Mouse (Mus musculus) embryonic facial prominence, embryonic 11.5 days (tissue): Measurements from ENCODE around the gene Pkd1l3. TPM values are rescaled to one million over a fixed set of nuclear protein-coding genes. Genes with fewer than 3 reads are reported as not detected.

Experiments used
- ATAC-seq: fragments of 200-750 bp; cut with Nextera tagmentation; replicated peaks from 2 replicates; pipeline ENCODE4 v1.8.0; 2017; ENCODE audit warnings: low read depth; ENCODE audit not compliant: insufficient number of reproducible peaks, low FRiP score, low TSS enrichment
- DNase-seq: peaks from one replicate; pipeline ENCODE4 v3.0.0-alpha.2; 2015; ENCODE audit warnings: low spot score
- H3K27ac ChIP-seq: fragments of 300-500 bp; sonication (generic); replicated peaks from 2 replicates; pipeline ENCODE4 v1.5.1; 2014; ENCODE audit warnings: mild to moderate bottlenecking, low read depth, low read length, control low read depth
- H3K27me3 ChIP-seq: fragments of 300-500 bp; sonication (generic); 2 replicates; pipeline ENCODE4 v1.6.1; 2014; ENCODE audit warnings: mild to moderate bottlenecking, low read length, moderate library complexity, mixed read lengths; ENCODE audit not compliant: control insufficient read depth, insufficient read depth
- H3K36me3 ChIP-seq: fragments of 300-500 bp; sonication (generic); replicated peaks from 2 replicates; pipeline ENCODE4 v1.6.1; 2014; ENCODE audit warnings: low read depth, mild to moderate bottlenecking, low read length, moderate library complexity, mixed read lengths; ENCODE audit not compliant: control insufficient read depth, insufficient read depth
- H3K4me1 ChIP-seq: fragments of 300-500 bp; sonication (generic); 2 replicates; pipeline ENCODE4 v1.6.1; 2014; ENCODE audit warnings: low read length, mixed read lengths; ENCODE audit not compliant: control insufficient read depth, insufficient read depth
- H3K4me2 ChIP-seq: fragments of 300-500 bp; sonication (generic); 2 replicates; pipeline ENCODE4 v1.6.1; 2014; ENCODE audit warnings: low read depth, mild to moderate bottlenecking, control low read depth, low read length, moderate library complexity
- H3K4me3 ChIP-seq: fragments of 300-500 bp; sonication (generic); 2 replicates; pipeline ENCODE4 v1.5.1; 2014; ENCODE audit warnings: low read depth, low read length, control low read depth
- H3K9ac ChIP-seq: fragments of 300-500 bp; sonication (generic); replicated peaks from 2 replicates; pipeline ENCODE4 v1.6.1; 2014; ENCODE audit warnings: mild to moderate bottlenecking, control low read depth, low read length
- H3K9me3 ChIP-seq: fragments of 300-500 bp; sonication (generic); replicated peaks from 2 replicates; pipeline ENCODE4 v1.6.1; 2016; ENCODE audit warnings: mild to moderate bottlenecking, low read length, inconsistent platforms, mixed read lengths; ENCODE audit not compliant: control insufficient read depth
- WGBS: fragments of 180-500 bp; shearing (Covaris S2); extraction: QIAGEN DNeasy Blood & Tissue Kit; methylation state at CpG from one replicate; pipeline ENCODE4 v1.1.7; 2014; 5-methylcytosine and 5-hydroxymethylcytosine counted together
- polyA plus RNA-seq: library from polyadenylated mRNA; unstranded; fragments of >200 nt; fragmentation: Nextera tagmentation; extraction: Ambion mirVana; gene quantifications from 2 replicates; pipeline ENCODE4 v1.2.1, GENCODE M21; 2014

Gene Pkd1l3
- polyA plus RNA-seq = 0.13 and 0.18 TPM in 2 replicates

- no peaks in the 10 kb centered on the region for H3K9me3 ChIP-seq
- no peaks in the 10 kb centered on the region for H3K27me3 ChIP-seq
- DNase-seq = no peak
- WGBS = 61% methylated on average over 27 of the region's 27 CpGs
- H3K4me3 ChIP-seq = no peak within 1 kb of the TSS
- H3K4me1 ChIP-seq = no peaks in the 10 kb centered on the region
- no peak for ATAC-seq
- H3K4me2 ChIP-seq = no peak within 1 kb of the TSS
- H3K36me3 ChIP-seq = no peaks in the 10 kb centered on the region
- no peak within 1 kb of the TSS for H3K27ac ChIP-seq
- H3K9ac ChIP-seq = no peak within 1 kb of the TSS; the same call in 1 of the 2 replicates
These were observed at the start of gene Pkd1l3 for GRCm38 (mm10) chr8:109614243-109615210. TSS of gene Pkd1l3 (plus strand) at chr8:109614517.

- Histone ChIP-seq H3K27ac (peak overlapping the region; percentile 78; the same call in 1 of the 2 replicates), H3K36me3 (peaks cover 2% of the 10 kb centered on the region), H3K9ac (peak overlapping the region; percentile 95), H3K4me2 (peak overlapping the region; percentile 78), H3K4me3 (peak overlapping the region; percentile 91), H3K27me3 (no peaks in the 10 kb centered on the region), H3K4me1 (no peaks in the 10 kb centered on the region), H3K9me3 (no peaks in the 10 kb centered on the region)
- 6% methylated on average over 10 of the region's 10 CpGs for WGBS
- DNase-seq = no peak
- no peak for ATAC-seq
These were observed 49.6 kb upstream of the Pkd1l3 start for GRCm38 (mm10) chr8:109564766-109565165.

GRCm38 (mm10) chr8:109565498-109566333 lies 48.6 kb upstream of the Pkd1l3 start, which contains the start of the genes Dhx38 and Txnl4b:
TSS of gene Dhx38 (minus strand) at chr8:109565861.
TSS of gene Txnl4b (plus strand) at chr8:109565892.
- Histone ChIP-seq H3K4me2 (peak within 1 kb of the TSS; percentile 78), H3K27me3 (no peaks in the 10 kb centered on the region), H3K36me3 (no peaks in the 10 kb centered on the region; the same call in 1 of the 2 replicates), H3K9ac (peak within 1 kb of the TSS; percentile 95), H3K4me3 (peak within 1 kb of the TSS; percentile 91), H3K9me3 (no peaks in the 10 kb centered on the region), H3K27ac (peak within 1 kb of the TSS; percentile 78), H3K4me1 (no peaks in the 10 kb centered on the region)
- ATAC-seq (peak; percentile 99), DNase-seq (peak; percentile 99)
- WGBS = under 1% methylated on average over 52 of the region's 52 CpGs

- H3K9me3 ChIP-seq = no peaks in the 10 kb centered on the region
- no peak overlapping the region for H3K4me2 ChIP-seq
- H3K36me3 ChIP-seq = no peaks in the 10 kb centered on the region
- ATAC-seq = no peak
- WGBS = 87% methylated on average over 12 of the region's 12 CpGs
- no peak overlapping the region for H3K9ac ChIP-seq
- H3K4me3 ChIP-seq = no peak overlapping the region
- H3K4me1 ChIP-seq = no peaks in the 10 kb centered on the region
- H3K27me3 ChIP-seq = no peaks in the 10 kb centered on the region
- DNase-seq = no peak
- H3K27ac ChIP-seq = no peak overlapping the region
These were observed 43.2 kb upstream of the Pkd1l3 start for GRCm38 (mm10) chr8:109571139-109571538.

- H3K27me3 ChIP-seq = no peaks in the 10 kb centered on the region
- H3K4me1 ChIP-seq = no peaks in the 10 kb centered on the region
- H3K36me3 ChIP-seq = no peaks in the 10 kb centered on the region
- no peak for ATAC-seq
- H3K27ac ChIP-seq = no peak overlapping the region
- no peak for DNase-seq
- 78% methylated on average over 4 of the region's 4 CpGs for WGBS
- H3K9ac ChIP-seq = no peak overlapping the region
- no peak overlapping the region for H3K4me2 ChIP-seq
- H3K9me3 ChIP-seq = no peaks in the 10 kb centered on the region
- no peak overlapping the region for H3K4me3 ChIP-seq
These were observed 38.0 kb upstream of the Pkd1l3 start for GRCm38 (mm10) chr8:109576311-109576710.

GRCm38 (mm10) chr8:109578900-109579301 lies 35.4 kb upstream of the Pkd1l3 start, which contains the start of gene Hp:
TSS of gene Hp (minus strand) at chr8:109579172.
- H3K9me3 ChIP-seq = no peaks in the 10 kb centered on the region
- no peak within 1 kb of the TSS for H3K9ac ChIP-seq
- no peaks in the 10 kb centered on the region for H3K36me3 ChIP-seq
- H3K4me1 ChIP-seq = no peaks in the 10 kb centered on the region
- H3K4me3 ChIP-seq = no peak within 1 kb of the TSS
- H3K4me2 ChIP-seq = no peak within 1 kb of the TSS
- no peak within 1 kb of the TSS for H3K27ac ChIP-seq
- no peak for DNase-seq
- no peaks in the 10 kb centered on the region for H3K27me3 ChIP-seq
- 58% methylated on average over 8 of the region's 8 CpGs for WGBS
- ATAC-seq = no peak

- Histone ChIP-seq H3K4me2 (no peak overlapping the region), H3K27ac (no peak overlapping the region), H3K4me1 (no peaks in the 10 kb centered on the region), H3K36me3 (no peaks in the 10 kb centered on the region), H3K27me3 (no peaks in the 10 kb centered on the region), H3K9ac (no peak overlapping the region), H3K9me3 (no peaks in the 10 kb centered on the region), H3K4me3 (no peak overlapping the region)
- WGBS = 81% methylated on average over 4 of the region's 4 CpGs
- ATAC-seq (no peak), DNase-seq (no peak)
These were observed 30.0 kb upstream of the Pkd1l3 start for GRCm38 (mm10) chr8:109584293-109584692.
